Mouse (Mus musculus): ENCODE data around the gene Olfr884. TPM values are rescaled to one million over a fixed set of nuclear protein-coding genes. Genes with fewer than 3 reads are reported as not detected.

The Olfr884 gene
- not detected for total RNA-seq (2021)

DNA sequence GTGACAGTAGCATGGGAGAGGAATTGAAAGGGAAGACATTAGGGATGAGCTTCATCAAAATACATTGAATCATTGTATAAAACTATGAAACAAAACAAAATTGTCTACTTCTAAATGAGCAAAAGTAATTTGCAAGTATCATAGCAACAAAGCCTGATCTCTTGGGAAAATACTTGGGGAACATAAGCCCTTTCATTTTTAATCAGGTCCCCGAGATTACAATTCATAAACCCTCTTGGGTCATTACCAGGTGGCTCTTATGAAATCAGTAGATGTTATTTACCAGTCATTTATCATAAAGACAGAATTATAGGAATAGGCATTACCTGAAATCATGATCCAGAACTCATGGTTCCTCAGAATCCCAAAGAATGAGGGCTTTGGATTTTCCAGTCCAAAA, at the start of gene Olfr884:
Olfr884 (plus strand) TSS at position 301 of the 400 bp plus-strand sequence.
- intact Hi-C loops (cut with DNase I) = no loop called here
- no peak for DNase-seq (ENCODE audit: low spot score in 2 of 2)

DNA sequence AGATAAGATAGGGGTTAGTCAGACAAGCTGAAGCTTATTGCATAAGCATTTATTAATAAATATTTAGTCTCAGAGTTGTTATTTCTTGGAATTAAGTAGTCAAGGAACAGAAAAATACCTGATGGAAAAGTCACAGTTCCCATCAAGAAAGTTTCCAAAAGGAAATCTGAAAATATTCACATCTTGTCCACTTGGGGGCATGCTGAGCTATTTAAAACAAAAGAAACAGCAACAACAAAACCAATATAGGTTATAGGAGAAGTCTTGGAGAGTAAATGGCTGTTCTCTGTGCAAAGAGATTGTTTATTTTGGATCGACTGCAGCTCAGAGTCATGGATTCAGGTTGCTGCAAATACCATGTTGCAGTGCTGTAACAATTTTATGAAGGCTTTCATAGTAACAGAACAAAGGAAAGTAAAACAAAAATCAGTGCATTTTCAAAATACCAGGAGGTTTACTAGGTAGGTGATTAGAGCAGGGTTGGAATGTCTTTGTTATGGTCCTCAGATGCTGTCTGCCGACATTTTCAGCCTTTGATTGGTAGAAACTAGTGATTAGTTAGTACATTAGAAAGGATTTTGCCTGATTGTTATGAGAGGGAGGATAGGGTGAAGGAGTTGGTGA, 47.7 kb upstream of the Olfr884 start:
- no peak for DNase-seq (ENCODE audit: low spot score in 2 of 2)
- intact Hi-C loops (cut with DNase I) = no loop called here

DNA sequence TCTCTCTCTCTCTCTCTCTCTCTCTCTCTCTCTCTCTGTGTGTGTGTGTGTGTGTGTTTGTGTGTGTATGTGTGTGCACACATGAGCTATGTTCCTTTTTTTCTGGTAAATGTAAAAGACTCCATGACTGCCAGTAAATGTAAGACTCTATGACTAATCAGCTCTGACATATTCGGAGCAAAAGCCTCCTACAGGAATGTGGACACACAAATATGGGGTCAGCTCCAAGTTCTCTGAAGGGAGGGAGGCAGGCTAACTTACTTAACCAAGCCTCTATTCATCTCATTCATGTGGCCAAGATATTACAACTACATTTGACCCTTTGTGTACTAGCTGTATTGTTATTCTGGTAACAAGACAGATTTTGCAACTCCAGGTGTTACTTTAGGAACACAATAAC, 46.3 kb upstream of the Olfr884 start:
- intact Hi-C loops (cut with DNase I) = no loop called here
- DNase-seq (ENCODE audit: low spot score in 2 of 2) = no peak

DNA sequence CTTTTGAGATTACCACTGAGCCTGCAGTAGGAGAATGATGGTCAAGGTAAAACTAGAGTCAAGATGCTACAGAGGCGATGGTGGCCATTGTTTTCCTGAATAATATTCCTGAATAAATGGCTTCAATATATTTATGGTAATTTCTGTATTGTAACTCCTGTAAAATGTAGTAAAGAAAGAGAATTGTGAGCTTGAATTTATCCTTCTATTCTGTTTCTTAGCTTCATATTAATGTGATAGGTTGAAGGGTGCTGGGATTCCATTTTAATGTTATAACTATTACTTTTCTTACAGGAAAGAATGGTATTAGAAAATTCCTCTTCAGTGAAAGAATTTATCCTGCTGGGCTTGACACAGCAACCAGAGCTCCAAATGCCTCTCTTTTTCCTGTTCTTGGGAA, 20.8 kb upstream of the Olfr884 start, which contains the start of gene Olfr883:
Olfr883 (plus strand) TSS at position 301 of the 400 bp plus-strand sequence.
- DNase-seq (ENCODE audit: low spot score in 2 of 2) = no peak
- intact Hi-C loops (cut with DNase I) = no loop called here

DNA sequence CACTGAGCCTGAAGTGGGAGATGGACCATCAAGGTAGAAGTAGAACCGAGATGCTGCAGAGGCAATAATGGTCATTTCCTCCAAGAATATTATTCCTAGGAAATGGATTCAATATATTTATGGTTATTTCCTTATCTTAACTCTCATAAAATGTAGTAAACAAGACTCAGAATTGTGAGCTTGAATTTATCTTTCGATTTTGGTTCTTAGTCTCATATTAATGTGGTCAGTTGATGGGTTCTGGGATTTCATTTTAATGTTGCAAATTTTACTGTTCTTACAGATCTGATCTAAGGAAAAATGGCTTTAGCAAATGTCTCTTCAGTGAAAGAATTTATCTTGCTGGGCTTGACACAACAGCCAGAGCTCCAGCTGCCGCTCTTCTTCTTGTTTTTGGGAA, 14.7 kb downstream of the Olfr884 start, which contains the start of gene Olfr885:
Olfr885 (plus strand) TSS at position 301 of the 400 bp plus-strand sequence.
- no peak for DNase-seq (ENCODE audit: low spot score in 2 of 2)
- intact Hi-C loops (cut with DNase I) = no loop called here

DNA sequence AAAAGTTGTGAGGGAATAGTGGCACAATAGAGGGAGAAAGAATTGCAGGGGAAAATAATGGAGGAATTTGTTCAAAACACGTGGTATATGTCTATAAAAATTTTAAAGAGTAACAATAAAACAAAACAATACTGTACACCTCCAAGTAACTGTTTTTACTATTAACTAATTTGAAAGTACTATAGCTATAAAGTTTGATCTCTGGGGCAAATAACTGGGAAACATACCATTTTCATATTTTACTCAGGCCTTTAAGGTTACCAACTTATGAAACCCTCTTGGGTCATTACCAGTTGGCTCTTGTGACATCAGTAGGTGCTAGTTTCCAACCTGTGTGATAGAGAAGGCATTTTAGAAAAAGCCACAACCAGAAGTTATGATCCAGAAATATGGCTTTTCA, 37.4 kb downstream of the Olfr884 start, which contains the start of gene Olfr887:
Olfr887 (plus strand) TSS at position 301 of the 400 bp plus-strand sequence.
- intact Hi-C loops (cut with DNase I) = no loop called here
- DNase-seq (ENCODE audit: low spot score in 2 of 2) = no peak

Other genes with a start within 250 kb of the Olfr884 start
- not detected for gene Olfr876, start 243.5 kb upstream of the Olfr884 start, total RNA-seq (2021)
- under 1 TPM; 0.15 to 0.43 TPM for gene Olfr877, start 192.3 kb upstream of the Olfr884 start, total RNA-seq (2021)
- gene Olfr145, start 149.8 kb upstream of the Olfr884 start, total RNA-seq (2021) = under 1 TPM in 1 of 2 experiments, not detected in 1; 0.07 TPM
- not detected for gene Olfr878, start 128.7 kb upstream of the Olfr884 start, total RNA-seq (2021)
- gene Olfr881, start 54.7 kb upstream of the Olfr884 start, total RNA-seq (2021) = under 1 TPM in 1 of 2 experiments, not detected in 1; 0.15 TPM
- gene Olfr883, start 20.7 kb upstream of the Olfr884 start, total RNA-seq (2021) = not detected
- gene Olfr885, start 14.8 kb downstream of the Olfr884 start, total RNA-seq (2021) = not detected
- not detected for gene Olfr887, start 37.5 kb downstream of the Olfr884 start, total RNA-seq (2021)
- gene Olfr888, start 61.6 kb downstream of the Olfr884 start, total RNA-seq (2021) = not detected
- not detected for gene Olfr889, start 68.6 kb downstream of the Olfr884 start, total RNA-seq (2021)
- not detected for gene Olfr890, start 96.0 kb downstream of the Olfr884 start, total RNA-seq (2021)
- gene Olfr891, start 134.3 kb downstream of the Olfr884 start, total RNA-seq (2021) = not detected
- not detected for gene Olfr893, start 161.8 kb downstream of the Olfr884 start, total RNA-seq (2021)
- not detected for gene Olfr894, start 171.5 kb downstream of the Olfr884 start, total RNA-seq (2021)
- not detected for gene Olfr143, start 206.2 kb downstream of the Olfr884 start, total RNA-seq (2021)
- gene Olfr895, start 221.3 kb downstream of the Olfr884 start, total RNA-seq (2021) = not detected
- not detected for gene Olfr896-ps1, start 244.6 kb downstream of the Olfr884 start, total RNA-seq (2021)

Measured in left cerebral cortex, postnatal 36 days (tissue).